Mouse (Mus musculus): ENCODE data around the gene Gm4881. TPM values are rescaled to one million over a fixed set of nuclear protein-coding genes. Genes with fewer than 3 reads are reported as not detected.
"Not testable (repeated sequence)": the region's sequence is repeated elsewhere in the genome, so short reads cannot be mapped to it uniquely, and the experiment has no call there.

Gene Gm4881
- polyA plus RNA-seq, 1 experiment from 2014 or later, result 5.9 TPM

DNA sequence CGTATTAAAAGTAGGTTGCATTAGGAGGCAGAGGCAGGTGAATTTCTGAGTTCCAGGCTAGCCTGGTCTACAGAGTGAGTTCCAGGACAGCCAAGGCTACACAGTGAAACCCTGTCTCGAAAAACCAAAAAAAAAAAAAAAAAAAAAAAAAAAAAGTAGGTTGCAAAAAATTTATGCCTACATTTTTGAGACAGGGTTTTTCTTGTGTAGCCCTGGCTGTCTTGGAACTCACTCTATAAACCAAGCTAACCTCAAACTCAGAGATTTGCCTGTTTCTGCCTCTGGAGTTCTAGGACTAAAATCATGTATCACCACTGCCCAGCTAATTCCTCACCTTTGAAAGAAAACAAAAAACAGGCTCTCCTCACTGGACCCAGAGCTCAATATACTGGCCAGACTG lies 48.5 kb downstream of the Gm4881 start:
- ATAC-seq (ENCODE audit: low FRiP score), result not testable (repeated sequence)

DNA sequence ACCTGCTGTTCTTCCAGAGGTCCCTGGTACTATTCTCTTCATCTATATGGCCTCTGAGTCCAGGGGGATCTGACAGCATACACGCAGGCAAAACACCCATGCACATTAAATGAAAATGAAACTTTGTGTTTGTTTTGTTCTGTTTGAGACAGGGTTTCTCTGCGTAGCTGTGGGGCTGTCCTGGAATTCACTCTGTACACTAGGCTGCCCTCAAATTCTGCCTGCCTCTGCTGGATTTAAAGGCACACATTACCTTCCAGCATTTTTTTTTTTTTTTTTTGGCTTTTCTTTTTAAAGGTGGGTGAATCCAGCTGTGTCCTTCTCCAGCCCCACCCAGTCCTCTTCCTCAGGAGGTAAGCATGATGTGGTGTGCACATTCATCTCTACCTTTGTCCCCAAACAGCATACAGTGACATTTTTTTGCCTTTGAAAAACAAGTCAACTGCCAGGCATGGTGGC lies 52.1 kb downstream of the Gm4881 start:
- Histone ChIP-seq H3K27ac (no peak overlapping the region), H3K36me3 (replicated peaks; ENCODE audit: control insufficient read depth, insufficient read depth) (peaks cover 47% of the 10 kb centered on the region), H3K4me3 (replicated peaks; ENCODE audit: low read length) (no peak overlapping the region), H3K4me2 (replicated peaks) (no peak overlapping the region), H3K9ac (no peak overlapping the region), H3K4me1 (replicated peaks; ENCODE audit: control insufficient read depth, insufficient read depth, low read length) (no peaks in the 10 kb centered on the region), H3K9me3 (ENCODE audit: control insufficient read depth, low read length) (no peaks in the 10 kb centered on the region), H3K27me3 (ENCODE audit: control insufficient read depth, insufficient read depth, low read length) (no peaks in the 10 kb centered on the region)
- ATAC-seq (ENCODE audit: low FRiP score) (no peak), DNase-seq (ENCODE audit: low spot score) (no peak)
- 80% methylated on average over 2 of the region's 2 CpGs for WGBS

More for the DNA sequence above, 48.5 kb downstream of the Gm4881 start:
- H3K4me2 ChIP-seq (replicated peaks); H3K4me1 ChIP-seq (replicated peaks; ENCODE audit: control insufficient read depth, insufficient read depth, low read length); DNase-seq (ENCODE audit: low spot score); H3K9me3 ChIP-seq (ENCODE audit: control insufficient read depth, low read length); H3K27ac ChIP-seq; H3K4me3 ChIP-seq (replicated peaks; ENCODE audit: low read length); H3K27me3 ChIP-seq (ENCODE audit: control insufficient read depth, insufficient read depth, low read length); H3K9ac ChIP-seq: not testable (repeated sequence)
- H3K36me3 ChIP-seq (replicated peaks; ENCODE audit: control insufficient read depth, insufficient read depth), result peaks cover 11% of the 10 kb centered on the region; the same call in 1 of the 2 replicates
- WGBS, result 96% methylated on average over 2 of the region's 2 CpGs

DNA sequence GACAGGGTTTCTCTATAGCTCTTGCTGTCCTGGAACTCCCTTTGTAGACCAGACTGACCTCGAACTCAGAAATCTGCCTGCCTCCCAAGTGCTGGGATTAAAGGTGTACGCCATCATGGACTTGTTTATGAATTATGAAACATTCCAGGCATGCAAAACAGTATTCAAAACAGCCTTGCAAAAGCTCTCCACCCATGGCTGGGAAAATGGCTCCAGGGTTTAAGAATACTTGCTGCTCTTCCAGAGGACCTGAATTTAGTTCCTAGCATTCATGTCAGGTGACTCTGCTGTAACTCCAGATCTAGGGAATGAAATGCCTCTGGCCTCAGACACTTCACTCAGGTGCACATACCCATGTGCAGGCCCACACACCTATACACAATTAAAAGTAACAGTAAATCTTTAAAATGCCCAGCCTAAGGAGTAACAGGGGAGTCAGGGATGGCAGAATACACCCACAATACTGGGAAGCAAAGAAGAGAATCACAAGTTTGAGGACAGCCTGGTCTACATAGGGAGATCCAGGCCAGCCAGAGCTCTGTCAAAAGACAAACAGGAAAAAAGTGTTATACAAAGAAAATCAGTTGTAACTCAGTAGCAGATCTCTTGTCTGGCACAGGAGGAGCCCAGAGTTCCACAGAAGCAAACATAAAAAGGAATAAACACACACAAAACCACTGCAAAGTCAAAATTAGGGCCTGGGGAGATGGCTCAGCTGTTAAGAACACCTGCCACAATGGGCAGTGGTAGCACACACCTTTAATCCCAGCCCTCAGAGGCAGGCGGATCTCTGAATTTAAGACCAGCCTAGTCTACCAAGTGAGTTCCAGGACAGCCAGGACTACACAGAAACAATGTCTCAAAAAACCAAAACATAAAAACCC lies 52.8 kb downstream of the Gm4881 start:
- no peak overlapping the region for H3K4me3 ChIP-seq (replicated peaks; ENCODE audit: low read length)

DNA sequence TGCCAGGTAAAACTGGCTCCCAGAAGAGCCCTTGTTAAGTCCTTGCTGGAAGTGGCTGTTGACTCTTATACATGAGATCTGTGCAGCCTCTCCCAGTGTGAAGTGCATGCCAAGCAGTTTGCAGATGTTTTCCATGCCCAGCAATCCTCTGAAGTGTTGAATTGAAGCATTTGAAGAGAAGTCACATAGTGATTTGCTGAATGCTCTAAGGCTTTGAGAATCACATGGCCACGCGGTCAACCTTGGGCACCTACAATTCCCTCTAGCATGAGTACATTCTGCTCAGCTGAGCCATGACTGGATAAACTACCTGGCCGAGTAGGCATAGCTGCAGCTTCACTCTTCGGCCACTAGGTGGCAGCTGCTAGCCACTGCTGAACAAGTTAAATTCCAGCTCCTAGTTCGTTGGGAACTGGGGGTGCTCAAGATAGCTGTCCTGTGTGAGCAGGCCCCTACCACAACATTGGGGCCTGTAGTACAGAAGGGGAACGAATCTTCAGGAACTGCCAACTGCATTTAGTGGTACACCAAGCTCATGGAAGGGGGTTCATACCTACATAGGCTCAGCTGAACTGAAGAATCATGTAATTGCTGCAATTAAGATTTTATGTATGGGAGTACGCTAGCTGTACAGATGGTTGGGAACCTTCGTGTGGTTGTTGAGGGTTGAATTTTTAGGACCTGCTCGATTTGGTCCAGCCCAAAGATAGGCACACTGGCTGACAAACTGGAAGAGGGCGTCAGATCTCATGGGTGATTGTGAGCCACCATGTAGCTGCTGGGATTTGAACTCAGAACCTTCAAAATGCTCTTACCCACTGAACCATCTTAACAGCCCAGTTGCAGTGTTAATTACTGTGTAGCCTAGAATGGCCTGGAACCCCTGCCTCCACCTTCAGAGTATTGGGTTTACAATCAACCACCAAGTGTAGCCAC lies 53.7 kb downstream of the Gm4881 start:
- H3K9ac ChIP-seq, result no peak overlapping the region
- peak; percentile 93 for DNase-seq (ENCODE audit: low spot score)
- no peak overlapping the region for H3K4me3 ChIP-seq (replicated peaks; ENCODE audit: low read length)
- WGBS, result 35% methylated on average over 10 of the region's 10 CpGs
- peaks cover 63% of the 10 kb centered on the region for H3K36me3 ChIP-seq (replicated peaks; ENCODE audit: control insufficient read depth, insufficient read depth)
- H3K27ac ChIP-seq, result no peak overlapping the region
- no peaks in the 10 kb centered on the region for H3K27me3 ChIP-seq (ENCODE audit: control insufficient read depth, insufficient read depth, low read length)
- H3K9me3 ChIP-seq (ENCODE audit: control insufficient read depth, low read length), result no peaks in the 10 kb centered on the region
- peak; percentile 62 for ATAC-seq (ENCODE audit: low FRiP score)
- peaks cover 13% of the 10 kb centered on the region for H3K4me1 ChIP-seq (replicated peaks; ENCODE audit: control insufficient read depth, insufficient read depth, low read length)
- H3K4me2 ChIP-seq (replicated peaks), result no peak overlapping the region

More for the DNA sequence above, 52.8 kb downstream of the Gm4881 start:
- no peaks in the 10 kb centered on the region for H3K9me3 ChIP-seq (ENCODE audit: control insufficient read depth, low read length)
- WGBS, result 81% methylated on average over 3 of the region's 3 CpGs
- H3K27ac ChIP-seq, result no peak overlapping the region
- H3K4me2 ChIP-seq (replicated peaks), result no peak overlapping the region
- peaks cover 53% of the 10 kb centered on the region for H3K36me3 ChIP-seq (replicated peaks; ENCODE audit: control insufficient read depth, insufficient read depth)
- no peak overlapping the region for H3K9ac ChIP-seq
- ATAC-seq (ENCODE audit: low FRiP score), result no peak
- no peak for DNase-seq (ENCODE audit: low spot score)
- no peaks in the 10 kb centered on the region for H3K27me3 ChIP-seq (ENCODE audit: control insufficient read depth, insufficient read depth, low read length)
- H3K4me1 ChIP-seq (replicated peaks; ENCODE audit: control insufficient read depth, insufficient read depth, low read length), result peaks cover 4% of the 10 kb centered on the region

DNA sequence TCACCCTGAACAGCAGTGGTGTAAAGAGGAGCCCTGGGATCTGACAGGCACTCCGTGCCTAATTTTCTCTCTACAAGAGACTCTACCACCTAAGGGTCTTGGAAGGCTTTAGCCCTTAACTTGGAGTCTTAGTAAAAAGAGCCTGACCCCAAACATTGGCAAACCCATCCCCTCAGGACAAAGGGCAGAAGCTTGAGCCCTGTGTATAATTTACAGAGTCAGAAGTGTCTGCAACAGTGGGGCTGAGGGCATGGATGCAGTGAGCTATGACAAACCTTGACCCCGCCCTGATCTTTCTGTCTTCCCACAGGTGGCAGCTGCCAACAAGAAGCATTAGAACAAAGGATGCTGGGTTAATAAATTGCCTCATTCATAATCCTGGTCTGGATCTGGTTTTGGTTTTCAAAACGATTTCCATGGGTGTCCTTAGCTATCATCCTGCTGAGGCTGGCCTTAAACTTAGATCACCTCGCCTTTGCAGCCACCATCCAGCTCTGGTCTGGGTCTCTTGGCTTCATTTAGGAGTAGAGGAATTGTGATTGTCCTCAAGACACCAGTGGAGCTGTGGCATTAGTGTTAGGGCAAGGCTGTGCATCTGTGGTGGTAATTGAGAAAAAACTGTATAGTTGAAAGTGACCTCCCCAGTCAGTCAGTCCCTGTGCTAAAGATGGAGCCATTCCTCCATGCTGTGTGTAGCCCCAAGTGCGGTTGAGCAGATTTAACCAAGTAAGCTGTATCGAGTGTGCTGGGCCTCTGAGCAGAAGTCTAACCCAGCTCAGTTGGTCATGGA lies 54.7 kb downstream of the Gm4881 start:
- Histone ChIP-seq H3K4me3 (replicated peaks; ENCODE audit: low read length) (no peak overlapping the region), H3K36me3 (replicated peaks; ENCODE audit: control insufficient read depth, insufficient read depth) (peaks cover 65% of the 10 kb centered on the region), H3K27ac (no peak overlapping the region), H3K4me2 (replicated peaks) (no peak overlapping the region), H3K27me3 (ENCODE audit: control insufficient read depth, insufficient read depth, low read length) (no peaks in the 10 kb centered on the region), H3K4me1 (replicated peaks; ENCODE audit: control insufficient read depth, insufficient read depth, low read length) (peaks cover 17% of the 10 kb centered on the region), H3K9ac (no peak overlapping the region), H3K9me3 (ENCODE audit: control insufficient read depth, low read length) (no peaks in the 10 kb centered on the region)
- DNase-seq (ENCODE audit: low spot score) (no peak), ATAC-seq (ENCODE audit: low FRiP score) (peak; percentile 21; the same call in 1 of the 2 replicates)
- WGBS, result 82% methylated on average over 6 of the region's 6 CpGs

DNA sequence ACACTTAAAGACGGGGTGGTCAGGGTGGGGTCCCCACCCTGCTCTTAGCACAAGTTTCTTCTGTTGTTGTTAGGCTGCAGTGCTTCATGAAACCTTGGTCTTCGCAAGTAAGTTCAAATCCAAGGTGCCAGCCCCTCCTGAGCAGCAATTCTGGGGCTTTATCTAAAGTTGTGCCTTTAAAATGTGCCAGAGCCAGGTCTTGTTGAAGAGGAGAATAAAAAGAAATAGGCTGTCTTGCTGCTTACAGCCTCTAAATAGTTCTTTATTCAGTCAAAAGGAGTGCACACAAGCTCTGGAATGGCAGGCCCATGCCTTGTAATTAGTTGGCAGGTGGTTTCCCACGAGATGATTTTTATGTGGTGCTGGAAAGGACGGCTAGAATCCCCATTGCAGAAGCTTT lies 57.2 kb downstream of the Gm4881 start:
- WGBS, result 81% methylated on average over 4 of the region's 4 CpGs
- H3K9ac ChIP-seq, result peak overlapping the region; percentile 97

DNA sequence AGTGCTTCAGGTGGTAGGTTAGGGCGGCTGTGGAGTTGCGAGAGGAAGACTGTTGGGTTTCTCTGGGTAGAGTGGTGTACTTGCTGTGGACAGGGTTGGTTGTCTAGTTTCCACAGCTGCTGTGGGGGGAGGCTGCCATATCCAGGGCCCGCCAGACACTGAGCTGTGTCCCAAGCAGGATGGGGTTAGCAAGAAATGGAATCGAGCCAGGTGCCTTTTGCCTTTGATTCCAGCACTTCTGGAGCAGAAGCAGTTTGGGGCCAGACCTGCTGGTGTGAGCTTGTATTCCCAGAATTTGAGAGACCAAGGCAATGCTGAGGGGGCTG lies 58.0 kb downstream of the Gm4881 start:
- H3K4me3 ChIP-seq (replicated peaks; ENCODE audit: low read length), result peak overlapping the region; percentile 89; the same call in 1 of the 2 replicates
- DNase-seq (ENCODE audit: low spot score) (no peak), ATAC-seq (ENCODE audit: low FRiP score) (no peak)
- H3K4me1 ChIP-seq (replicated peaks; ENCODE audit: control insufficient read depth, insufficient read depth, low read length), result peaks cover 17% of the 10 kb centered on the region
- H3K27ac ChIP-seq, result no peak overlapping the region
- peak overlapping the region; percentile 92 for H3K4me2 ChIP-seq (replicated peaks)
- H3K9me3 ChIP-seq (ENCODE audit: control insufficient read depth, low read length), result no peaks in the 10 kb centered on the region
- H3K9ac ChIP-seq, result peak overlapping the region; percentile 97
- peaks cover 60% of the 10 kb centered on the region for H3K36me3 ChIP-seq (replicated peaks; ENCODE audit: control insufficient read depth, insufficient read depth)
- no peaks in the 10 kb centered on the region for H3K27me3 ChIP-seq (ENCODE audit: control insufficient read depth, insufficient read depth, low read length)
- WGBS, result 79% methylated on average over 4 of the region's 4 CpGs

More for the DNA sequence above, 57.2 kb downstream of the Gm4881 start:
- peaks cover 17% of the 10 kb centered on the region for H3K4me1 ChIP-seq (replicated peaks; ENCODE audit: control insufficient read depth, insufficient read depth, low read length)
- H3K9me3 ChIP-seq (ENCODE audit: control insufficient read depth, low read length), result no peaks in the 10 kb centered on the region
- H3K27ac ChIP-seq, result no peak overlapping the region
- no peak overlapping the region for H3K4me3 ChIP-seq (replicated peaks; ENCODE audit: low read length)
- no peaks in the 10 kb centered on the region for H3K27me3 ChIP-seq (ENCODE audit: control insufficient read depth, insufficient read depth, low read length)
- DNase-seq (ENCODE audit: low spot score) (no peak), ATAC-seq (ENCODE audit: low FRiP score) (no peak)
- H3K4me2 ChIP-seq (replicated peaks), result no peak overlapping the region
- peaks cover 61% of the 10 kb centered on the region for H3K36me3 ChIP-seq (replicated peaks; ENCODE audit: control insufficient read depth, insufficient read depth)

DNA sequence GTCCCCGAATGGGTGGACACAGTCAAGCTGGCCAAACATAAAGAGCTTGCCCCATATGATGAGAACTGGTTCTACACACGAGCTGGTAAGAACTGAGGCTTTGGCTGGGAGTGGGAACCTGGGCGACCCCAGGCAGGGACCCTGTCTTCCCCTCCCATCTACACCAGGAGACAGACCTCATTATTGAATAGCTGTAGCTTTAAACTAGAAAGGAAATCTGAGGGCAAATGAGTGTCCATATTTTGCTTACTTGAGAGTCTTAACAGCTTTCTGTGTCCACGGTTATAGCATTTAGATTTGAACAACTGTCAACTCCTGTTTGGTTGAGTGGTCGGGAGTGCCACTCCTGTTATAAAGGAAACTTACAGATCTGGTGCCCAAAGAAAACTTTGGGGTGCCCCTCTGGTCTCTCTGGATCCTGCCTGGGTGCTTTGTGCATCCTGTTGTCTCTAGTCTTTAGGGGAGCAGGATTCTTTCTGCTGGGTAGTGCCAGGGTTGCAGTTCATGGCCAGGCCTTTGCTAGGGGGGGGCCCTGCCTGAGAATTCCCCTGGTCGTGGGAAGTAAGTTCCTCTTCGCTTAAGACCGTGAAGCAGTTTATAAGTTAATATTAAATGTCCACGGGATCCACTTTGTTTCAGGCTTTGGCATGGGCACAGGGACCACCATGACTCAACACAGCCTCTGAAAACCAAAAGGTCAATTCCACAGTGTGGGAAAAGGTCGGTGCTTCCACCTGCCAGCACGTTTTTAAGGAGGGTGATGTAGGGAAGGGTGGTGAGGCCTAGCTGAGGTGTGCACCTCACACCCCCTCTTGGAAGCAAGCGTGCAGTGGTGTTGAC lies 58.6 kb downstream of the Gm4881 start:
- Histone ChIP-seq H3K4me3 (replicated peaks; ENCODE audit: low read length) (peak overlapping the region; percentile 89), H3K4me2 (replicated peaks) (peak overlapping the region; percentile 92), H3K9ac (peak overlapping the region; percentile 97), H3K27ac (no peak overlapping the region), H3K9me3 (ENCODE audit: control insufficient read depth, low read length) (no peaks in the 10 kb centered on the region), H3K36me3 (replicated peaks; ENCODE audit: control insufficient read depth, insufficient read depth) (peaks cover 54% of the 10 kb centered on the region), H3K27me3 (ENCODE audit: control insufficient read depth, insufficient read depth, low read length) (no peaks in the 10 kb centered on the region), H3K4me1 (replicated peaks; ENCODE audit: control insufficient read depth, insufficient read depth, low read length) (peaks cover 17% of the 10 kb centered on the region)
- ATAC-seq (ENCODE audit: low FRiP score), result no peak
- 48% methylated on average over 12 of the region's 12 CpGs for WGBS
- DNase-seq (ENCODE audit: low spot score), result no peak

Data from hindbrain, embryonic 14.5 days (tissue).